Mouse (Mus musculus): ENCODE results near the gene Klrb1a. TPM values are rescaled to one million over a fixed set of nuclear protein-coding genes. Genes with fewer than 3 reads are reported as not detected.
"Not testable (repeated sequence)": the region's sequence is repeated elsewhere in the genome, so short reads cannot be mapped to it uniquely, and the experiment has no call there.

Klrb1a gene
- polyA plus RNA-seq, 1 experiment from 2014 or later: not detected

DNA sequence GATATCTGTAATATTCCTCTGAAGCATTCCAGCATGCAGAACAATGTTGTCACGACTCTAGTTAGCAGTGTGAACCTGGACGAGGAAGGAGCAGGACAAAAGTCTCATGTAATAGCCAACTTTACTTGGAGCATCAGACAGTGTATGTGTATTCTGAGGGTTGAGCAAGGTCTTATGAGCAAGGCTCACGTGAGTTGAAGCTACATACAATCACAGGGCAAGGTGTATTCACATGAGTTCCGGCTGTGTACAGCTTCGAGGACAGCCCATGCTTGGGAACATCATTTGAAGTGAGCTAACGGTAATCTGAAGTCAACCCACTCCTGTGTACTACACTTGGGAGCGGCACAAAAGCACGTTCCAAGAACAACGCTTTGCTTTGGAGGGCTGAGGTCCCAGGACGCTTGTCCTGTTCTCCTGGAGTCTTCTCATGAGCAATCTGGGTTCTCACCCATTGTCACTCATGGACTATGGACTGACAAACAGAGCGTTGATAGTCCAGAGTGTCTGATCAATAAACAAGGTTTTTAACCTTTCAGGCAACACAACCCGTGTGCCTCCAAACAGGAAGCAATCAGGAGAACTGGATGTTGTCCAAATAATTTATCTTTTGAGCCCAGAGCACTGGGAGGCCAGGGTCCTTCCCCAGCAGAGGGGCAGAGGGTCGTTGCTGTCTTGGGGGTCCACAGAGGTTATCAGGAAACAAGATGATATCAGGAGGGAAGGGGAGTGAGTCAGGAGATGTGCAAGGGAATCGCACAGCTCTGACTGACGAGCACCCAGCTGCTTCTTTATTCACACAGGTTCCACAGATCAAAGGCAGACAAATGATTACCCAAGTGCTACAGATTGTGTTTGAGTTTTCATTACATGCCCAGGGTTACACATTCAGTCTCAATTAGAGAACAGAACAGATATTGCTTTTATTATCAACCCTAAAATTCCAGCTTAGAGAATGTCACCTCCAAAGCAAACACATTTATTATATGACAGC is 7.9 kb upstream of the Klrb1a start:
- 83% methylated on average over 15 of the region's 15 CpGs for WGBS
- not testable (repeated sequence) for H3K9me3 ChIP-seq; H3K9ac ChIP-seq; H3K4me1 ChIP-seq; ATAC-seq (ENCODE audit: low FRiP score); H3K4me3 ChIP-seq (replicated peaks); H3K27ac ChIP-seq; H3K36me3 ChIP-seq (replicated peaks); H3K27me3 ChIP-seq; H3K4me2 ChIP-seq

DNA sequence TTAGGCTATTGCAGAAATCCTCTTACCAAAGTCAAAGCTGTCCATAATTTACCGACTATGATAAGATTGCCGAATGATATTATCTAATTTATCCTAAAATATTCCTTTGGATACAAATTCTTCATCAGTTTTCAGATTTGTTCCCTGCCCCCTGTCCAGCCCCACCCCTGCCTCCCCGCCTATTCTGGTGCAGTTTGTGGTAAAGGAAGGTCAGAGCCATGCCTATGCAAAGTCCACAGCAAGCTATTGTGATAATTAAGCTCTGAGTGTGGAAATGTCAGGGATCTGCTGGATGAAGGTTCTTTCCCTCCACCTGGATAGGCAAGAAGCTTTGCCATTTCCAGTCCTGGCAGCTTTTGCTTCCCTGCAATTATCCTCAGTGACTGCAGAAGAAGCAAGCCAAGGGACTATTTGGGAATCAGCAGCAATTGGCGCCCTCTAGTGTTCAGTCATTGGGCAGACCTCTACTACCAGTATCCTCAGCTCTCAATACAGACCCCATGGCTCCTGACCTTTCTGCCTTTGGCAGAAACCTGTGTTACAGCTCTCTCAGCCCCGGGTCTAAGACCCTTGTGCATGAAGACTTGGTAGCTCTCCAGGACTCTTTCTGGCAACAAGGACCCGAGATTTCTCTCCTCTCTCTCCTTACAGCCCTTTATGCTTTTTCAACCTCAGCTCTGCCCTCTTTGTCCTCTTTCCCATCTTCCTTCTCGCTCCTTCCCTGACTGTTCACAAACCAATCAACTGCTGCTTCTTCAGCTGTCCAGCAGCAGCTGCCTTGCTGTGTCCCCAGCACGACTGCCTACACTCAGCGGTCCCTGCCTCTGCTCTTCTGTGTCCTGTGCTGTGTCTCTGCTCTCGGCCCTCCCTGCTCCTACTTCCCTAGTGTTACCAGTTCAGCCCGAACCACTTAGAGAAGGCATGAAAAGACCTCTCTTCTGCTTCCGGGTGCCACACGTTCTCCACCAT is 6.7 kb upstream of the Klrb1a start:
- not testable (repeated sequence) for H3K4me1 ChIP-seq; H3K27ac ChIP-seq; H3K9ac ChIP-seq; H3K4me2 ChIP-seq; H3K4me3 ChIP-seq (replicated peaks); H3K27me3 ChIP-seq; H3K36me3 ChIP-seq (replicated peaks); H3K9me3 ChIP-seq
- WGBS: 57% methylated on average over 13 of the region's 13 CpGs
- ATAC-seq (ENCODE audit: low FRiP score): peak; percentile 88

DNA sequence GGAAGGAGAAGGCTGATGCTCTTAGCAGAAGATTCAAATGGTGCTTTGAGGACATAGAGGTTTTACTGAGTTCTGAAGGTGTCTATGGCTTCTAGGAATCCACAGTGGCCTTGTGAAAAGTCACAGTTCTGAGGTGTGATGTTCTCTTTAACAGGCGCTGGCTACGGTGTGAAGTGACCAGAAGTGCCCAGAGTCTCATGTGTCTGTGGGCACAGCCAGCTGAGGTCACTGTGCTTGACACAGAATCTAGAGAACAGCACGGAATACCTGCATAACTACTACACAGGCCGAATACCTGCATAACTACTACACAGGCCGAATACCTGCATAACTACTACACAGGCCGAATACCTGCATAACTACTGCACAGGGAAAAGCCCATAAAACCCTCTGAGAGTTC is 1.9 kb upstream of the Klrb1a start:
- not testable (repeated sequence) for H3K36me3 ChIP-seq (replicated peaks); H3K4me1 ChIP-seq; H3K27me3 ChIP-seq; H3K4me3 ChIP-seq (replicated peaks); H3K9ac ChIP-seq; H3K9me3 ChIP-seq; H3K27ac ChIP-seq; H3K4me2 ChIP-seq; ATAC-seq (ENCODE audit: low FRiP score)
- 92% methylated on average over 6 of the region's 6 CpGs for WGBS

DNA sequence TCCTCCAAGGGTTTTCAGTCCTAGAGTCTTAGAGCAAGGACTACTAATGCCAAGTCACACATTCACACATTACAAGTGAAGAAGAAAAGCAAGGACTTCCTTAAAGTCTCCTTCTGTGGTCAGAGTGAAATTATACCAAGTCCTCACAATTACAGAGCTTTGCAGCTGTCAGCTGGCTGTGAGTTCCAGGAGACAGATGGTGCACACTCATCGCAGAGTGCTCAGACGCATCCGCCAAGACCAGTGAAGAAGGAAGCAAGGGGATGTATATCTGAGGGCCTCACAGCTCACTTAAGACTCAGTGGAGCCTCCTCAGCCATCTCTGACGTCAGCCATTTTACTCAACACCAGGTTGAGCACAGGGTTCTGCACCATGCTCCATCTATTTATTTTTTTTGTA is 1.1 kb upstream of the Klrb1a start:
- Histone ChIP-seq H3K9me3 (no peaks in the 10 kb centered on the region), H3K9ac (no peak overlapping the region), H3K4me2 (no peak overlapping the region), H3K27ac (no peak overlapping the region), H3K4me1 (no peaks in the 10 kb centered on the region), H3K4me3 (replicated peaks) (no peak overlapping the region), H3K27me3 (no peaks in the 10 kb centered on the region), H3K36me3 (replicated peaks) (no peaks in the 10 kb centered on the region)
- 86% methylated on average over 4 of the region's 4 CpGs for WGBS
- ATAC-seq (ENCODE audit: low FRiP score): no peak

DNA sequence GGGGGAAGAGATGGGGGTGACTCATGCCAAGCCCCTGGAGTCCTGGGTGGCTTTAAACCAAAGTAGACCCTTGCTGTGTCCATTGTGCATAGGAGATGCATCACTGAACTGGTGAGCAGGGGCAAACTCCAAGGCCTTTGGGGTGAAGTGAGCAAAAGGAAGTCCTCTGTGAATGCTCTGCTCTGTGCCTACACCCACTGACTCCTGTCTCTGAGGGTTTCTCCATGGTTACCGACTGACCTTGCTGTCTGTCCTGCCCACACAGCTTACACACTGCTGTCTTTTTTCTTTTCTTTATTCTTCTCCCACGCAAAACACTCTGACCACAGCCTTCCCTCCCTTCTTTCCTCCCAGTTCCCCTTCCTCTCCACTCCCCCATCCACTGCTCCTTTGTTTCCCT is 600 bp downstream of the Klrb1a start:
- no peaks in the 10 kb centered on the region for H3K36me3 ChIP-seq (replicated peaks)
- H3K4me3 ChIP-seq (replicated peaks): no peak overlapping the region
- H3K4me1 ChIP-seq: no peaks in the 10 kb centered on the region
- H3K9me3 ChIP-seq: no peaks in the 10 kb centered on the region
- H3K27me3 ChIP-seq: no peaks in the 10 kb centered on the region
- ATAC-seq (ENCODE audit: low FRiP score): no peak
- no peak overlapping the region for H3K9ac ChIP-seq
- H3K4me2 ChIP-seq: no peak overlapping the region
- no peak overlapping the region for H3K27ac ChIP-seq
- 44% methylated on average over 2 of the region's 2 CpGs for WGBS

DNA sequence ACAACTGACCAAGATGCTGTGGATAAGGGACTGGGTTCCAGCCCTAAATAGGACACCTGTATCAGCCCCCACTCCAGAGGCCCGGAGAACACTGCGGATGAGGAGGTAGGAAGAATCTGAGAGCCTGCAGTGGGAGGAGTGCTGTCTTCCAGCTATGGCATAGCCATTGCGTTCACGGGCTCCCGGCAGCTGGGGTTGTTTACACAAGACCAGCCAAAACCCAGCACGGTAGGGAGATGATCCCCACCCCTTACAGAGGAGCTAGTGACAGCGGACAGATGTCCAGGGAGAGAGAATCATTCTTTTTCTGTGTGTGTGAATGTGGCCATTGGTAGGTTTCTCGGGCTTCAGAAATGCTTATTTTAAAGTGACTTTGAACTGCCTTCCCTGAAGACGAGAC is 17.0 kb downstream of the Klrb1a start:
- Histone ChIP-seq H3K36me3 (replicated peaks) (no peaks in the 10 kb centered on the region), H3K27me3 (no peaks in the 10 kb centered on the region), H3K4me3 (replicated peaks) (no peak overlapping the region), H3K9me3 (no peaks in the 10 kb centered on the region), H3K9ac (no peak overlapping the region), H3K4me2 (no peak overlapping the region), H3K4me1 (peaks cover 7% of the 10 kb centered on the region), H3K27ac (no peak overlapping the region)
- ATAC-seq (ENCODE audit: low FRiP score): no peak
- 79% methylated on average over 9 of the region's 9 CpGs for WGBS

DNA sequence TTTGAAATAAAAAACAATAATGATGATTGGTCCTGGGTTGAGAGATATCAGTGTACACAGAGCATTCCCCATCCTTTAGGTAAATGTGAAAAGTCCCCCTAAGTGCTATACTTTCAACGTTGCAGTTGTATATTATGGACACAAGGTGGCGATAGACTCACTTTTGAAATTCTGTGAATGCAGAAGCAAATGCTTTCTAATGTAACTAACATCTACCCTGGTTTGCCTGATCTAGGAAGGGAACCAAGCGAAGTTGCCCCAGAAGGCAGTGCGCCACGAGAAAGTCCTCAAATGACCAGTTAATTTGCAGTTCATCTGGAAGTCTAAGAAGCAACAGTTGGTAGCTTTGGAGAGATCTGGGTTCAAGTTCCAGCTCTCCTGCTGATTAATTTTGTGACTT is 18.8 kb downstream of the Klrb1a start:
- Histone ChIP-seq H3K27ac (no peak overlapping the region), H3K4me1 (peaks cover 7% of the 10 kb centered on the region), H3K27me3 (no peaks in the 10 kb centered on the region), H3K9me3 (no peaks in the 10 kb centered on the region), H3K4me3 (replicated peaks) (no peak overlapping the region), H3K9ac (no peak overlapping the region), H3K36me3 (replicated peaks) (no peaks in the 10 kb centered on the region), H3K4me2 (no peak overlapping the region)
- no peak for ATAC-seq (ENCODE audit: low FRiP score)
- 41% methylated on average over 5 of the region's 5 CpGs for whole genome bisulfite sequencing

DNA sequence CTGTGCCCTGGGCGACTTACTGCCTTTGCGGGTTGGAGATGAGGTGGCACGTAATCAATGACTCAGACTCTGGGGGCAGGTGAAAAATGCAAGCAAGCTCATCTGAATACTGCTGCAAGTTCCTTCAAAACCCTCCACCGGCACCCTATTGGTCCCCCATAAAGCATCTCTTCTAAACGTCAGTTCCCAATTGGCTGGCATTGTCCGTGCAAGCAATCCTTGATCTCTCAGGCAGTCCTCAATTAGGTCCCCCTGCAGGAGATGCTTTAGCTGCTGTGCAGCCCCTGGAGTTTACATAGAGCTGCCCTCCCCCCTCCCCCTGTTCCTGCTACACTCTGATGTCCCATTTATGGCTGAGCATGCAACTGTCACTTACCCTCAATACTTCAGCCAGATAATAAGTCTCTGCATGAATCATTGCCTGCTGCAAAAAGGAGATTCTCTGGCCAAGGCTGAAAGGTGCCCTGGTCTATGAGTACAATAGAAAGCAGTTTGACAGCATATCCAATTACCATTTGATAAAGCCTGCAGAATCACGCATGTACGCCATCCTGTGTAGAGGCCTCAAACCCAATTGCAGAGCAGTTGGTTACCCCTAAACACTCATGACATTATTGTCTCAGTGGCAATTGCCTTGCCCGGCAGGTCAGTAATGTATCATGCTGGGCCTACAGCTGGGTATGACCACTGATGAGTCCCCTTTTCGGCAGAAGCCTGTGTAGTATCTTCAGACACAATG is 20.7 kb downstream of the Klrb1a start:
- peak; percentile 63 for ATAC-seq (ENCODE audit: low FRiP score)
- no peaks in the 10 kb centered on the region for H3K27me3 ChIP-seq
- no peak overlapping the region for H3K4me3 ChIP-seq (replicated peaks)
- H3K4me2 ChIP-seq: no peak overlapping the region
- no peak overlapping the region for H3K27ac ChIP-seq
- H3K4me1 ChIP-seq: peaks cover 7% of the 10 kb centered on the region
- H3K36me3 ChIP-seq (replicated peaks): no peaks in the 10 kb centered on the region
- H3K9me3 ChIP-seq: no peaks in the 10 kb centered on the region
- no peak overlapping the region for H3K9ac ChIP-seq
- 46% methylated on average over 10 of the region's 10 CpGs for WGBS

DNA sequence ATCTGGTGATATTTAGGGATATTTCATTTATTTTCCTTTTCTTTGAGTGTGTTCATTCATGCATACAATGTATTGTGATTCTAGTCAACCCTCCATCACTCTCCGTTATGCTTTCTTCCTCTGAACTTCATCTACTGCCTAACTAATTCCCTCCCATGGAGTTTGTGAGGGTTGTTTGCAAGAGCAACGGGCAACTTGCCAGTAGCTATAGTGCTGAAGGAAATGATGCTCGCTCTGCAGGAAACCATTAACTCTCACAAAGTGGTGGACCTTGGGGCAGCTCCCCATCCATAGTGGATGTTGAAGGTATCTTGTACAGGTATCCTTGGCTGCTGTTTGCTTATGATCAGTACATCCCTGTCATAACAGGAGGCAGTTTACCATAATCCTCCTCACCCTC is 21.3 kb downstream of the Klrb1a start:
- Histone ChIP-seq H3K27ac (no peak overlapping the region), H3K4me1 (peaks cover 11% of the 10 kb centered on the region), H3K4me2 (no peak overlapping the region), H3K9me3 (no peaks in the 10 kb centered on the region), H3K9ac (no peak overlapping the region), H3K36me3 (replicated peaks) (no peaks in the 10 kb centered on the region), H3K4me3 (replicated peaks) (no peak overlapping the region), H3K27me3 (no peaks in the 10 kb centered on the region)
- ATAC-seq (ENCODE audit: low FRiP score): no peak; the same call in 1 of the 2 replicates
- WGBS: 56% methylated on average over 3 of the region's 3 CpGs

DNA sequence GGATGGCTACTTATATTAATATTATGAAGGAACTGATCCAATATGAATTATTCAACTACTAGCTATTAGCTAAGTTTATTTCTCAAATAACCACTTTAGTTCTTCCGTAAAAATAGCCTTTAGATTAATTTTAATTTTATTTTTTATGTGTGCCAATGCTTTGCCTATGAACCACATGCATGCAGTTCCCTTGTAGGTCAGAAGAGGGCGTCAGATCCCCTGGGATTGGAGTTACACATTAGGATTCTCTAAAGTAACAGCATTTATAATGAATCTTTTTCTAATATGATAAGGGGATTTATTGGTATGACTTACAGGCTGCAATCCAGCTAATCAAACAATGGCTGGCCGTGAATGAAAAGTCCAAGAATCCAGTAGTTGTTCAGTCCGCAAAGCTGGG is 23.8 kb downstream of the Klrb1a start:
- Histone ChIP-seq H3K9me3 (no peaks in the 10 kb centered on the region), H3K4me3 (replicated peaks) (no peak overlapping the region), H3K4me2 (no peak overlapping the region), H3K36me3 (replicated peaks) (no peaks in the 10 kb centered on the region), H3K27me3 (no peaks in the 10 kb centered on the region), H3K4me1 (peaks cover 13% of the 10 kb centered on the region), H3K27ac (no peak overlapping the region), H3K9ac (no peak overlapping the region)
- ATAC-seq (ENCODE audit: low FRiP score): no peak
- WGBS: 62% methylated on average over 4 of the region's 4 CpGs

DNA sequence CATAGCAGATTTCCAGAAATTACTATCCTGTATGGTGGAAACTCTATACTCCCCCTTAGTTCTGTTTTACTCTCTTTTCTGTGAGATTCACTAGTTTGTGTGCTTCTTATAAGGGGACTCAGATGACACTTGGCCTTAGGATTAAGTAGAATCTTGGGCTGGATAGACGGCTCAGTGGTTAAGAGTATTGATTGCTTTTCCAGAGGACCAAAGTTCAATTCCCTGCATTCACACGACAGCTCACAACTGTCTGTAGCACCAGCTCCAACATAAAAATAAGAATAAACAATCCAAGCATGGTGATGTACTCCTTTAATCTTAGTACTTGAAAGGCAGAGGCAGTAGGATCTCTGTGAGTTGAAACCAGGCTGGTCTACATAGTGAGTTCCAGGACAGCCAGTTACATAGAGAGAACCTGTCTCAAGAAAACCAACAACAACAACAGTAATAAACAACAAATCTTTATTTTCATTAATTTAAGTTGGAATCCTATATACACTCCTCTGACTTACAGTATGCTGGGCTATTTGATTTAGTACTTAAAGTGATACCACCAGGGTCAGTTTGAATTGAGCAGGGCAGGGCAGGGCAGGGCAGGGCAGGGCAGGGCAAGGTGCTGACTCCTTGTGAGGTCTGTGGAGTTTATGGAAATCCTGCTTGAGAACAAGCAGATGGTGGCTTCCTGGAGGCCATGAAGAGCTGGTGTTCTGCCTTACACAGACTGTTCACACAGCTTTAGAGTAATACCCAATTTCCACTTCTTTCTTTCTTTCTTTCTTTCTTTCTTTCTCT is 24.9 kb downstream of the Klrb1a start:
- Histone ChIP-seq H3K9me3 (no peaks in the 10 kb centered on the region), H3K27ac (no peak overlapping the region), H3K36me3 (replicated peaks) (no peaks in the 10 kb centered on the region), H3K27me3 (no peaks in the 10 kb centered on the region), H3K4me2 (no peak overlapping the region), H3K4me1 (peaks cover 13% of the 10 kb centered on the region), H3K9ac (no peak overlapping the region), H3K4me3 (replicated peaks) (no peak overlapping the region)
- ATAC-seq (ENCODE audit: low FRiP score): no peak
- WGBS: 70% methylated on average over 2 of the region's 2 CpGs
